Mouse (Mus musculus) cerebral cortex, adult 2 months (tissue): ENCODE results near the gene Hexdc.

Experiments
- WGBS: fragments of 180-500 bp; shearing (Covaris S2); methylation state at CpG from one replicate; pipeline ENCODE4 v1.1.7; 2018; 5-methylcytosine and 5-hydroxymethylcytosine counted together

The Hexdc gene

DNA sequence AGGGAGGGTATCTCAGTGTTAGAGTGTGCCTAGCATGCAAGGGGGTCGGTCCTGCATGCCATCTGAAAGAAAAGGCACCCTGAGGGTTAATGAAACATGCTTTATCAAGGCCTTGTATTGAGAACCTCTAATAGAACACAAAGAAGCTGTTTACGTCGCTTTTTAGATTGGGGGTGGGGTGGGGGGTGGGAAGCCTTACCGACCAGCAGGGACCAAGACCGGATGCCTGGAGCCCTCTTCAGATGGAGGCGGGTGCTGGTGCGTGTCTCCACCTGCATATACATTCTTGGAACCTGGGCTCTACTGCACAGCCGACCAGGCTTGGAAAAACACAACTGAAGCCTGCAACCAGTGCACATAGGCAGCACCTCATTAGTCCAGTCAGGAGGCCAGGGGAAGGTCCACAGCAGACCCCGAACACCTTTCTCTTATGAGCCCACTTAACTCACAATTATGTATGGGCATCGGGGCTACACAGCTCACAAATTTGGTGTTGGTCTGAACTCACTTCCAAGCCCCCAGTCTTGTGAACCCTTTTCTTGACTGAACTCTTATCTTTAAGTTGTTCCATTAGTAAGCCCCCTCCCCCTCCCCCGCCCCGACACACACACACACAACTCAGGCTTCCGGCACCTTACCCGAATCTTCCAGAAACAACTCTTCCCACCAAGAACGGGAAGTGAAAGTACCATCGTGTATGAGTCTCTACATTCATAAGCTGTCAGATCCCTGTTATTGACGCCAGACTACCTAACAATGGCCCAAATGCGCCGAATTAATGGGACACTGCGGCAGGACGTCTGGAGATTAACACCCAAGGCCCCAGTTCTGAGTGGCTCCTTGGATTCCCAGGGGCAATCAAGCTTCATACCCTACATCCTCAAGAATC is 24.1 kb downstream of the Hexdc start:
- 9% methylated on average over 21 of the region's 21 CpGs for WGBS

DNA sequence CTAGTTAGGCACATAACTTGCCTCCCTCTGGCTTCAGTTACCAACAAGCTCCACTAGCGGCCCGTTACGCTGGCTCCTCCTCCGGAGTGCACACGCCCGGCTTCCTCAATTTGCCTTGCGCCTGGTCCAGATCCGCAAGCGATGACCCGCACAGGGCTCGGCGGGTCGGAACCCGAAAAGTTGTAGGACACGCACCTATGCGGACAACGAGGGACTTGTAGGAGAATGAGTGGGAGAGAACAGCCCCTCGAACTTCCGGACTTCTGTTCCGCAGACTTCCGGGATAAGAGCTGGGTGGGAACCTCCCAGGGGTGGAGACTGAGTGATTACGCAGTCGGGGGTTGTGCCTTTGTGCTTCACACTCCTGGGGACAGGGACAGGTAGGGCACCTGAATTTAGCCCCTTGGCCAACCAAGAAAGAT is 24.8 kb downstream of the Hexdc start, which contains the start of gene Cybc1:
Cybc1 (minus strand) TSS at position 305 of the 422 bp plus-strand sequence.
- under 1% methylated on average over 23 of the region's 23 CpGs for WGBS

GRCm38 (mm10) chr11:121231191-121231590 is 27.0 kb downstream of the Hexdc start:
- 54% methylated on average over 4 of the region's 4 CpGs for WGBS

DNA sequence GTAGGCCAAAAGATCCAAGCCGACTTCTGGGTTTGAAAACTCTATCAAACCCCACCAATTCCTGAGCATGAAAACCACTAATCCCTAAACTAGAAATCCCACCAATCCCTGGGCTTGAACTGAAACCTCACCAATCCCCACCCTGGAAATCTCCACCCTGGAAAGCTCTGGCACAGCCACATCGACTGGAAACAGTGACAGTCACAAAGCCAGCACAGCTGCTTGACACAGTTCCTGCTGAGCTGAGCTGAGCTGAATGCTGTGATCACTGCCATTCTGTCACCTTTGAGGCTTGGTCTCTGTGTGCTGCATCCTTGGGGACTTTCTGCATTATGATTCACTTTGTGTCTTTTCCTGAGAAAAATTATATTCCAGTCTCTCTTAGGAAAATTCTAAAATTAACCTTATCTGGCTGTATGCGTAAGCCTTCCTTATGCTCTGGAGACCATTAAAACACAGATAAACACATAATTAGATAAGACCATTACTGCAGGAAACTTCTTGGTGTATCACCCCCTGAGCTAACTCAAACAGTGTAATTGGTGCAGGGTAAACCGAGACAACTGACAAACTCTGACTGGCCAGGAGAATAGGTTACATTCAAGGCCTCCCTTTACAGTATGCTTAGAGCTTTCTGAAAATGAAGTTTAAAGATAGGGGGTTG is 27.5 kb downstream of the Hexdc start:
- WGBS, result 48% methylated on average over 4 of the region's 4 CpGs

GRCm38 (mm10) chr11:121232706-121233105 is 28.5 kb downstream of the Hexdc start:
- WGBS, result 59% methylated on average over 4 of the region's 4 CpGs

DNA sequence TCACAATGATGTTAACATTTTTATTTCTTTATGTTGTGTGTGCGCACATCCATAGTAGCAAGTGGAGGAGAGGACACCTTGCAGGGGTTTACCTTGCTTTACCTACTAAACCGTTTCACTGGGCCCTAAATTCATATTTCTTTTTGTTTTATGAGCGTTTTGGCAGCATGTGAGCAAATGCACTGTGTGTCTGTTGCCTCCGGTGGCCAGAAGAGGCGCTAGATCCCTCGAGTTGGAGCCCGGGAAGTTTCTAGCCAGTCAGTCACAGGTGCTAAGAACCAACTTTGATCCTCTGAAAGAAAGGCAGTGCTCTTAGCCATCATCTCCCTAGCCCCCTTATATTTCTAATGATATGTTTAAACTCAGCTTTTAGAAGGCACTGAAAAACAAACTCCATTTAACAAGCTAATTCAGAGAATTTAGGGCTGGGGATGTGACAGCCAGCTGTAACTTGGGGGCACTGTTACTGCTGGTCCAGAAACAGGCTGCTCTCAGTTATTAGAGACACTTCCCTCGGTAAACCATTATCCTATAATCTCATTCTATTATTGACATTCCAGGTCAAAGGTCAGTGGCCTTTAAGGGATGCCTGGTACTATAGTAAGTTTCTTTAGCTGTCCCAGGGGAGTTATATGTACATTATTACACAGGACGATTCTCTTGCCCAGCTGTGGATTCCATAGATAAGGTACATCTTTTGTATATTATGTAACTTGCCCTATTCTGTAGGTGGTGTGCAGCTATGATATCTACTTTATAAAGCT is 31.4 kb downstream of the Hexdc start:
- 29% methylated on average over 9 of the region's 9 CpGs for WGBS

GRCm38 (mm10) chr11:121236564-121237344 is 32.5 kb downstream of the Hexdc start, which contains the start of gene Narf:
Gene Narf (plus strand): TSS chr11:121237253.
- WGBS, result under 1% methylated on average over 50 of the region's 50 CpGs

DNA sequence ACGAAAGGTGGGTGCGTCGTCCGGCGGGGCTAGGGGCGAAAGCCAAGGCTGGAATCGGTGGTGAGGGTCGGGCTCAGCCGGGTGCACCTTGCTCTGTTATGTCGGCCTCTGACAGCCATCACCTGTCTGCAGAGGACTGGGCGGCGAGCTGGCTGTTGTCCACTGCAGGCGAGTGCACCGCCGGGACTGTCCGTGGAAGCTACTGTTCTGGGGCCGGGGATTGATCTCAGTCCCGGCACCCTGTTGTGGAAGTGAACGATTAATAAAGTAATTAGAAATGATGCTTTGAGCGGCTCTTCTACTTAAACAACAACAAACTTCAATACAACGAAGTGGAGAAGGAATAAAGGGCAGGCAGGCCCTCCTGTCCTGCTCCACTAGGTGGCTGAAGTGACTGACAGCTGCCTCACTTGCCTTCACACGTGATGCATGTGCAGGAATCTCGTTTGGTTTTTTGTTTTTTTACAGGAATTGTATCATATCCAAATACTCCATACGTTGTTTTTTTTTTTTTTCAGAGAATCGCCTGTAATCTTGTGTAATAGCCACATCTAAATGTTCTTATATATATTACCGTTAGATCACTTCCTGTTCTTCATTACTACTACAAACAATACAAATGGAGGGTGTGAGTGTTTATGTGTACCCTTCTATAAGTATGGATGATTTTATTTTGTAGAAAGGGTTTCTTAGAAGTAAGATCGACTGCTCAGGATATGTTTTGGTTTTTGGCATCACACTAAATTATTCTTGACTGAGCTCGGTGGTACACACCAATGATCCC is 33.3 kb downstream of the Hexdc start:
- WGBS, result 1% methylated on average over 28 of the region's 28 CpGs

GRCm38 (mm10) chr11:121239669-121240068 is 35.4 kb downstream of the Hexdc start:
- 98% methylated on average over 2 of the region's 2 CpGs for WGBS

- WGBS, result 74% methylated on average over 8 of the region's 8 CpGs
Observed at GRCm38 (mm10) chr11:121250196-121250595, 46.0 kb downstream of the Hexdc start.

DNA sequence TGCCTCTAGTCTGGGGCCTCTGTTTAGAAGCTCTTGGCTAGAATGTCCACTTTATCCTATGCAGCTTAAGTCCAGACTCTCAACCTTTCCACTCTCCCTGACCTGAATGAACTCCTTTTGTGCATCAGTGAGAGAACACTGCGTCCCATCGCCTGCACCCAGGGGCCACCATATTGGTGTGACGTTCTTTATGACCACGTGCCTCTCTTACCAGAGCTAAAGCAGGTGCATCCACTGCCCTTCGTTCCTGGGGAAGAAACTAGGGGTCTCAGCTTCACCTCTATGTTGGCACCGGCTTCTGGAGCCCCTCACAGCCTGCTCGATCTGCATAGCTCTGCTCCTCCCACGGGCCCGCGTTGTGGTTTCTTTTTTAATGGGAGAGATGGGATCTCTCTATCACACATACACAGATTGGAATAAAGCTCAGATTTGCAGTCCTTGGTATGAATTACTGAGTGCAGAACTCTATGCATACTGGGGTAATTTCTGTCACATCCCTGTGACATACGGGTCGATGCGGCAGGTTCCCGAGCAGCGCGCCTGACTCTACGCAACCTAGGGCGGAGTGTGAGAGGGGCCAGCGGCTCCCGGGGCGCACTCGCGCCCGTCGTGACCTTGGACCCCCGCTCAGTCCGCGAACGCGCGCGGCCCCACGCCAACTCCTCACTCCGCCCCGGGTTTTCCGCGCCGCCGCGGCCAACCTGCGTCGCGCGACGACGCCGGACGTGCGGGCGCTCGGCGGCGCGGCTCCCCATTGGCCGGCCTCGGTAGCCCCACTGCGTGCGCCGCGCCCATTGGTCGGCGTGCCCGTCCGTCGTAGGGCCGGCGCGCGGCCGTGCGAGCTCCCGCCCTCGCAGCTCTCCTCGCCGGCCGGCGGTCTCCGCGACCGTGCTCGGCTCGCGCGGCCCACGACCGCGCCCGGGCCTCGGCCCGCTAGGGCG is 55.2 kb downstream of the Hexdc start, which contains the start of gene Foxk2:
Foxk2 (plus strand) TSS at position 831 of the 941 bp plus-strand sequence.
- WGBS, result under 1% methylated on average over 91 of the region's 91 CpGs

GRCm38 (mm10) chr11:121260211-121260906 is 56.1 kb downstream of the Hexdc start:
- under 1% methylated on average over 59 of the region's 60 CpGs for WGBS

DNA sequence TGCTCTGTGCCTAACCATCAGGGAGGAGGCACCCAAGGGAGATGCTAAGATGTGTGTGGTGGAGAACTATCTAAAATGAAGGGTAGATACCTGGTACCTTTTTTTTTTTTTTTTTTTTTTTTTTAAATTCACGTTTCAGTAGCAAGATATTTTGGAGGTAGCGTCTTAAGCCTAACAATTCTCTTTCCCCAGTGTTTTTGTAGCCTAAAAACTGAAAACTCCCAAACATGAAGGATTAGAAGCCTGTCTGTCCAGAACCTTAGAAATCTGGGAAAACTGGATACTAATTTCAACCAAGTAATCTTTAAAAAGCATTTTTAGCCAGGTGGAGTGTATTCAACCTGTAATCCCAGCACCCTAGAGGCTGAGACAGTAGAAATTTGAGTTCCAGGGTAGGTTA is 56.8 kb downstream of the Hexdc start:
- WGBS, result 21% methylated on average over 2 of the region's 2 CpGs
